8 mouse cellular contexts compared by ENCODE assay signal in the genomic region with DNA sequence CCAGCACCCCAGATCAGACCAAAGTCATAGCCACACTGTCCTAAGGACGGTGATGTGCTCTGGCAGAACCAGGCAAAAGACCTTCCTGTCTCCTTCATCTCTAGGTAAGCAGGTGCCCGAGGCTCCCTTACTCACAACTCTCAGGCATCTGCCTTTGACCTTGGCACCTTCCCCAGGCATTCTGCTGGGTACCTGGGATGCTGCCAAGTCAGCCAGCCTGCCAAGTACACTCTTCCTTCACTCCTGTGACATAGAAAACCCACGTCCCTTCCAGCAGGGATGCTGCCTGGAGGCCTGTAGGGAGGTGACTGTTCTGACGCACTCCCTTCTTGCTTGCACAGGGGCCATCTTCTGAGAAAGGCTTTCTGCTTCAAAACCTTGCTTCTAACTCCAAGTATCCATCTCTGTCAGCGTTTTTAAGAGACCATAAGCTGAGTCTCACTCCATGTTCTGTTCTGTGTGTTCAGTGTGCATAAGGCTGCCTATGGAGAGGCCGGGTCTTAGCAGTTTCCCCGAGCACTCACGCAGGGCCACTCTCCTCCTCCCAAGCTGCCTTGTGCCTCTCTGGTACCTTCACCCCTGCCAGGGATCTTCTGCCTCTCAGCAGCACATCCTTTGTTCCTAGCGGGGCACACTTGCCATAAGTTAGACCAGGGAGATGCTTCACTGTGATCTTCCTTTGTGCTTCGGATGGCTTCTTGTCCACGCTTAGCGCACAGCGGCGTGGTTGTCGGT. TPM values are rescaled to one million over a fixed set of nuclear protein-coding genes. Genes with fewer than 3 reads are reported as not detected.
DNase-seq lines count a peak whose midpoint lies in the region; ATAC-seq and TF ChIP-seq lines count a peak whose summit lies in the region.

No protein-coding gene starts in this region.

- H3K4me2 ChIP-seq in liver, embryonic 12.5 days, result no peak overlapping the region
- H3K4me2 ChIP-seq in midbrain, embryonic 13.5 days (replicated peaks), result no peak overlapping the region

- H3K9me3 ChIP-seq in liver, embryonic 12.5 days (replicated peaks), result no peaks in the 10 kb centered on the region
- H3K9me3 ChIP-seq in midbrain, embryonic 13.5 days, result no peaks in the 10 kb centered on the region

- no peak overlapping the region for H3K27ac ChIP-seq in liver, adult 2 months (replicated peaks; ENCODE audit: insufficient read depth, low read depth, low read length)
- no peak overlapping the region for H3K27ac ChIP-seq in liver, embryonic 12.5 days
- peak overlapping the region; percentile 44; the same call in 1 of the 2 replicates for H3K27ac ChIP-seq in midbrain, embryonic 13.5 days

- TF ChIP-seq CTCF in liver, adult 2 months (IDR thresholded peaks at IDR 0.05; ENCODE audit: low read depth, low read length), result no peak

- WGBS in liver, adult 2 months, result 73% methylated on average over 15 of the region's 15 CpGs
- 72% methylated on average over 15 of the region's 15 CpGs for WGBS in liver, embryonic 12.5 days (ENCODE audit: insufficient replicate concordance)
- 56% methylated on average over 15 of the region's 15 CpGs for WGBS in midbrain, embryonic 13.5 days

- H3K27me3 ChIP-seq in liver, adult 2 months (ENCODE audit: control insufficient read depth, insufficient read depth, low read length), result no peaks in the 10 kb centered on the region
- H3K27me3 ChIP-seq in liver, embryonic 12.5 days (replicated peaks), result no peaks in the 10 kb centered on the region
- H3K27me3 ChIP-seq in midbrain, embryonic 13.5 days, result no peaks in the 10 kb centered on the region

- H3K36me3 ChIP-seq in liver, adult 2 months (ENCODE audit: control insufficient read depth, insufficient read depth, low read length), result no peaks in the 10 kb centered on the region
- no peaks in the 10 kb centered on the region for H3K36me3 ChIP-seq in liver, embryonic 12.5 days
- no peaks in the 10 kb centered on the region for H3K36me3 ChIP-seq in midbrain, embryonic 13.5 days

- peak; percentile 74 for DNase-seq in liver, adult 2 months (ENCODE audit: extremely low read depth, low read depth, low spot score)
- peak; percentile 71 for DNase-seq in heart, postnatal 4 days
- DNase-seq in layer of hippocampus, adult 9-11 months, result no peak

- H3K79me2 ChIP-seq in liver, adult 2 months (ENCODE audit: control insufficient read depth, insufficient read depth, low read length), result no peaks in the 10 kb centered on the region

- no peak overlapping the region for H3K4me3 ChIP-seq in liver, adult 2 months (ENCODE audit: insufficient read depth, low read depth, low read length)
- H3K4me3 ChIP-seq in liver, embryonic 12.5 days, result no peak overlapping the region
- H3K4me3 ChIP-seq in midbrain, embryonic 13.5 days (replicated peaks), result no peak overlapping the region

- H3K4me1 ChIP-seq in liver, adult 2 months (ENCODE audit: control insufficient read depth, insufficient read depth, low read length), result peaks cover 2% of the 10 kb centered on the region; the same call in 1 of the 2 replicates
- no peaks in the 10 kb centered on the region for H3K4me1 ChIP-seq in liver, embryonic 12.5 days
- H3K4me1 ChIP-seq in midbrain, embryonic 13.5 days (replicated peaks), result peaks cover 12% of the 10 kb centered on the region

- no peak for TF ChIP-seq POLR2A in liver, adult 2 months (IDR thresholded peaks at IDR 0.05; ENCODE audit: extremely low read depth, insufficient read depth, low read length)

- no peak for ATAC-seq in liver, embryonic 12.5 days
- peak; percentile 83 for ATAC-seq in cerebellum, adult (ENCODE audit: insufficient number of reproducible peaks, low FRiP score, low TSS enrichment)
- peak; percentile 57 for ATAC-seq in midbrain, embryonic 13.5 days
- ATAC-seq in monocyte, adult 5-6 weeks (replicated peaks; ENCODE audit: insufficient number of reproducible peaks, low FRiP score, low TSS enrichment, poor library complexity, severe bottlenecking), result no peak
- no peak for ATAC-seq in megakaryocyte-erythroid progenitor cell, adult 5-6 weeks (replicated peaks; ENCODE audit: low FRiP score, low TSS enrichment, poor library complexity, severe bottlenecking)

- H3K9ac ChIP-seq in liver, adult 2 months (ENCODE audit: low read depth, low read length), result no peak overlapping the region
- H3K9ac ChIP-seq in liver, embryonic 12.5 days, result no peak overlapping the region
- H3K9ac ChIP-seq in midbrain, embryonic 13.5 days (replicated peaks), result no peak overlapping the region

RNA-seq across cellular contexts. Expression of a gene that starts 28.0 kb away (rescaled TPM):
- 394 and 426 TPM in 2 replicates for total RNA-seq in liver, adult 2 months (2014; rRNA removed)
- polyA plus RNA-seq in liver, adult 2 months (2012; rRNA removed), result 216 and 237 TPM in 2 replicates
- polyA plus RNA-seq in liver, embryonic 12.5 days (2016; fragmentation: Nextera tagmentation; extraction: Ambion mirVana), result 1,480 and 1,497 TPM in 2 replicates
- 100 to 1,000 TPM; 918 to 961 TPM for total RNA-seq in heart, postnatal 4 days (2021)
- 1,218 and 1,294 TPM in 2 replicates for polyA plus RNA-seq in midbrain, embryonic 13.5 days (2015; fragmentation: Nextera tagmentation; extraction: Ambion mirVana)
- 508 to 670 TPM (median 625 TPM) in 3 replicates for total RNA-seq in monocyte, adult 5-6 weeks (2017)
- 2,939 and 3,315 TPM in 2 replicates for total RNA-seq in megakaryocyte-erythroid progenitor cell, adult 5-6 weeks (2014; fragmentation: Nextera tagmentation)
- 499 and 554 TPM in 2 replicates for total RNA-seq in megakaryocyte-erythroid progenitor cell, adult 5-6 weeks (2017)

RNA-seq across cellular contexts. Expression of a gene that starts 38.7 kb away (rescaled TPM):
- total RNA-seq in liver, adult 2 months (2014; rRNA removed), result not detected in 2 replicates
- not detected in 2 replicates for polyA plus RNA-seq in liver, adult 2 months (2012; rRNA removed)
- polyA plus RNA-seq in liver, embryonic 12.5 days (2016; fragmentation: Nextera tagmentation; extraction: Ambion mirVana), result not detected in 2 replicates
- total RNA-seq in heart, postnatal 4 days (2021), result not detected
- not detected in 2 replicates for polyA plus RNA-seq in midbrain, embryonic 13.5 days (2015; fragmentation: Nextera tagmentation; extraction: Ambion mirVana)
- not detected in 3 replicates for total RNA-seq in monocyte, adult 5-6 weeks (2017)
- not detected in 2 replicates for total RNA-seq in megakaryocyte-erythroid progenitor cell, adult 5-6 weeks (2014; fragmentation: Nextera tagmentation)
- total RNA-seq in megakaryocyte-erythroid progenitor cell, adult 5-6 weeks (2017), result not detected in 2 replicates

Comparison
In these comparisons a context has a peak if more than half of its experiments do, and no peak if none do; other contexts are left out.
1. ATAC-seq: peak in cerebellum, adult (single experiment) and midbrain, embryonic 13.5 days (single experiment); none in liver, embryonic 12.5 days (single experiment), monocyte, adult 5-6 weeks (single experiment) and megakaryocyte-erythroid progenitor cell, adult 5-6 weeks (single experiment).